ENCODE assay signal across 1 mouse cellular context in the genomic region with DNA sequence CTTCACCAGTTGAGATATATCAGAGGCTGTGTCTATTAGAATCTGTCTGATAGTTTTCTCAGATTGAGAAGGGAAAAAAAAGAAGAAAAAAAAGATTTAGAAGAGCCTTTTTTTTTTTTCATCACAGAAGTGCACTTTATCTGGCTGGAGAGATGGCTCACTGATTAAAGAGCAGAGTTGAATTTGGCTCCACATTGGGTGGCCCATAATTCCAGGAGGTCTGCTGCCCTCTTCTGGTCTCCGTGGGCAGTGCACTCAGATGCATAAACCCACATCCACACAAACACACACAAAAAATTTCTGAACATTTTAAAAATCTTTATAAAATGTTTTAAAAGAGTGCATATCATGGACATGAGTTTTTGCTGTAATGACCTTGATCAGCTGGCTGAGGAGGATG.
TF ChIP-seq lines count a peak whose summit lies in the region.

No protein-coding gene starts in this region.

TF ChIP-seq in MEL, 35 proteins besides CTCF, POLR2A, EP300 and RAD21:
- TF ChIP-seq ZKSCAN1 (IDR thresholded peaks at IDR 0.05; ENCODE audit: low read depth, low read length) (no peak), GATA1 (IDR thresholded peaks at IDR 0.05; ENCODE audit: low read depth, low read length) (peak; percentile 46; the same call in 1 of the 2 replicates), ZNF384 (IDR thresholded peaks at IDR 0.05; ENCODE audit: low read depth, low read length) (peak; percentile 83), MEF2A (IDR thresholded peaks at IDR 0.05; ENCODE audit: extremely low read depth, insufficient replicate concordance, low read depth, low read length, poor library complexity, severe bottlenecking) (no peak), RCOR1 (IDR thresholded peaks at IDR 0.05; ENCODE audit: low read depth, low read length) (peak; percentile 16; the same call in 1 of the 2 replicates), SMC3 (IDR thresholded peaks at IDR 0.05; ENCODE audit: low read depth, low read length) (peak; percentile 74), ELF1 (IDR thresholded peaks at IDR 0.05; ENCODE audit: low read depth, low read length) (no peak), ZC3H11A (IDR thresholded peaks at IDR 0.05; ENCODE audit: low read depth, low read length) (peak; percentile 70), SIN3A (IDR thresholded peaks at IDR 0.05; ENCODE audit: low read length) (peak; percentile 24; the same call in 1 of the 2 replicates)
